Mouse (Mus musculus) cortical plate, adult 2 months (tissue): ENCODE results near the gene Snx33. TPM values are rescaled to one million over a fixed set of nuclear protein-coding genes. Genes with fewer than 3 reads are reported as not detected.

Experiments used
- H3K27ac ChIP-seq: fragments of 200-500 bp; 2 replicates; pipeline ENCODE4 v1.5.1; 2012; ENCODE audit warnings: low read length, control low read depth, inconsistent platforms; ENCODE audit not compliant: insufficient read depth
- H3K4me1 ChIP-seq: fragments of 200-500 bp; 2 replicates; pipeline ENCODE4 v1.6.1; 2011; ENCODE audit warnings: low read length; ENCODE audit not compliant: control insufficient read depth, insufficient read depth
- H3K4me3 ChIP-seq: fragments of 200-500 bp; 2 replicates; pipeline ENCODE4 v1.5.1; 2011; ENCODE audit warnings: mild to moderate bottlenecking, low read length, control low read depth; ENCODE audit not compliant: insufficient read depth
- CTCF ChIP-seq: fragments of 200-500 bp; IDR thresholded peaks from 2 replicates; pipeline ENCODE4 v1.5.1; 2011; ENCODE audit warnings: mild to moderate bottlenecking, control low read depth, low read length; ENCODE audit not compliant: insufficient read depth; ENCODE audit errors: extremely low read depth
- POLR2A ChIP-seq: fragments of 200-500 bp; IDR thresholded peaks from 2 replicates; pipeline ENCODE4 v1.6.1; 2011; ENCODE audit warnings: mild to moderate bottlenecking, low read length, control low read depth; ENCODE audit not compliant: insufficient read depth; ENCODE audit errors: extremely low read depth
- polyA plus RNA-seq: library from polyadenylated mRNA; depleted of rRNA; stranded (reverse); fragments of >200 nt; gene quantifications from 2 replicates; pipeline ENCODE4 v1.2.3, GENCODE M21; 2012

Gene Snx33
- polyA plus RNA-seq, 1 experiment: 7.4 TPM

DNA sequence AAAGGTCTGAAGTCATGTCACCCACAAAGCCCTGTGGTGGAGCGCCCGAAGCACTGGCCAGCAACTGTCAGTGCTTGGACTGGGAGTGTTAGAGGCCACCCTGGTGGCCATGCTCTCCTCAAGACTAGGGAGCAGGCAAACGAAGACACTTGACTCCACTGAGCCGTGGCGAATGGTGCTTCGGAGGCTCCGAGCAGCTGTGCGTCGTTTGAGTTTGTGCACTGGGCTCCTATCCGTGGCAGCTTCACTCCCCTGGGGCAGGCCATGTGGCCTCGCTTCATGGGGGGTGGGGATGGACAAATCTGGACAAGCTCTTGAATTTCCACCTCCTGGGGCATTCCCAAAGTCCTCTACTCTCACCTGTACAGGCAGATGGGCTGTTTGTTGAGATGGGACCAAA is 28.8 kb downstream of the Snx33 start:
- TF ChIP-seq POLR2A (no peak), CTCF (no peak)
- H3K4me1 ChIP-seq: no peaks in the 10 kb centered on the region; the same call in 1 of the 2 replicates
- no peak overlapping the region for H3K27ac ChIP-seq
- H3K4me3 ChIP-seq: no peak overlapping the region

DNA sequence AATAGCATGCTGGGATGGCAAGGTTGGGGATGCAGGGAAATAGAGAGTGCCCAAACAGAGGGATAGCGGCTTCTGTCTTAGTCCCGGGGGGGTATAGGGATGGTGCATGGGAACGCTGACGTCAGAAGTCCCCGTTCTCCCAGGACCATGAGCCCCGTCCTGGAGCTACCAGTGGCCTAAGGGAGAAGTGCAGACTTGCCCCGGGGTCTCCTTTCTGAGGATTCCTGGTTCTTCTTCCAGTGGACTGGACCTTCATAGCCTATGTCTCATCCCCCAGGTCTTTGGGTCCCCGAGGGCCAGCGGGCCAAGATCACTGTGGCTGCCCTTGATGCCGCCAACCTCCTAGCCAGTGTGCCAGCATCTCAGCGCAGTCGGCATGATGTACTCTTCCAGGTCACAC is 31.4 kb downstream of the Snx33 start:
- no peak overlapping the region for H3K4me3 ChIP-seq
- H3K4me1 ChIP-seq: no peaks in the 10 kb centered on the region; the same call in 1 of the 2 replicates
- H3K27ac ChIP-seq: no peak overlapping the region
- no peak for TF ChIP-seq POLR2A
- no peak for TF ChIP-seq CTCF

DNA sequence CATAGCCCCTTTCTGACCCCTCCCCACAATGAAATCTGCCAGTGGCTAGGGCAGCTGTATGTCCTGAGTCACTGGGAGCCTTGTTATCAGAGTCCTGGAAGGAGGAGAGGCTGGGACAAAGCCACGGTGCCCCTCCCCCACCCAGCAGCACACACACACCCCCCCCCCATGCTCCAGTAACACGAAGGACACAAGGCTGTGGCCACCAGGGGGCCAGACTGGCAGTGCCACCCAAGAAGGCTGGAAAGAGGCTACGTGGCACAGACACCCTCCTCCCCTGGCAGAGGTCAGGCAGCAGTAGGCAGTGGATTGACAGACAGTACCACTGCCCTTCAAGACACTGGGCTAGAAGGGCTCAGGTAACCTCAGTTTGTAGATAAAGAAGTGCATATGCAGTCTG is 34.2 kb downstream of the Snx33 start:
- Histone ChIP-seq H3K27ac (no peak overlapping the region), H3K4me3 (no peak overlapping the region), H3K4me1 (no peaks in the 10 kb centered on the region; the same call in none of the 2 replicates)
- no peak for TF ChIP-seq POLR2A
- 0 out of 2 replicates have a peak, but pooled peaks have one; percentile 26 for TF ChIP-seq CTCF

DNA sequence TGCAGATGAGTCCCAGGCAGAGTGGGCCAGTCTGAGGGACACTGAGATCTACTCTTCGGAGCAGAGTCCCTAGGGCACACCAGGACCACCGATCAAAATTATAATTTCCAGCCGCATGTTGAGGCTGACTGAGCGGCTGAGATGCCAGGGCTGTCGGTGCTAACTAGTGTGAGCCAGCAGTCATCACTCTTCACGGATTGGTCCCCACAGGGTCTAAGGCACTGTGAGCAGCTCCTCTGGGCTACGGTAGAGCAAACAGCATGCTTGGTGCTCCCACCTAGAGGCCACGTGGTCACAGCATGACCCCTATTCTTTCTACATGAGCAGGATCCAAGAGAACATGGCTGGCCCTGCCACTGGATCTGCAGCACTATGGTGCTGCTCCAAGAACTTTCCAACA is 34.9 kb downstream of the Snx33 start:
- Histone ChIP-seq H3K4me1 (no peaks in the 10 kb centered on the region; the same call in none of the 2 replicates), H3K27ac (no peak overlapping the region), H3K4me3 (no peak overlapping the region)
- TF ChIP-seq CTCF: no peak
- no peak for TF ChIP-seq POLR2A

DNA sequence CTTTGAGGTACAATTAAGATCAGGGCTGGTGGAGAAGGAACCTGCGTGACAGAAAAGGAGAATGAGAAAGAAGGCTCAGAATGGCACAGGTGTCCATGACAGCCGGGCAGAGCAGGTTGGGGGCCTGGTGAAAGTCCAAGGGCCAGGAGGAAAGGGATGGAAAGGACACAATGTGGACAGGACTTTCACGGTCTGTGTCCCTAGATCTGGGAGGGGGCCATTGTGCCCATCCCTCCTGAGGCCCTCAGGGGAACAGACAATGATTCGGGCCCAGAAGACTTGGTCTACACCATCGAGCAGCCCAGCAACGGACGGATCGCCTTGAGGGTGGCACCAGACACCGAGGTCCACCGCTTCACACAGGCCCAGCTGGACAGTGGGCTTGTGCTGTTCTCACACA is 36.1 kb downstream of the Snx33 start:
- no peak for TF ChIP-seq CTCF
- TF ChIP-seq POLR2A: no peak
- Histone ChIP-seq H3K4me1 (no peaks in the 10 kb centered on the region; the same call in none of the 2 replicates), H3K27ac (no peak overlapping the region), H3K4me3 (no peak overlapping the region)

DNA sequence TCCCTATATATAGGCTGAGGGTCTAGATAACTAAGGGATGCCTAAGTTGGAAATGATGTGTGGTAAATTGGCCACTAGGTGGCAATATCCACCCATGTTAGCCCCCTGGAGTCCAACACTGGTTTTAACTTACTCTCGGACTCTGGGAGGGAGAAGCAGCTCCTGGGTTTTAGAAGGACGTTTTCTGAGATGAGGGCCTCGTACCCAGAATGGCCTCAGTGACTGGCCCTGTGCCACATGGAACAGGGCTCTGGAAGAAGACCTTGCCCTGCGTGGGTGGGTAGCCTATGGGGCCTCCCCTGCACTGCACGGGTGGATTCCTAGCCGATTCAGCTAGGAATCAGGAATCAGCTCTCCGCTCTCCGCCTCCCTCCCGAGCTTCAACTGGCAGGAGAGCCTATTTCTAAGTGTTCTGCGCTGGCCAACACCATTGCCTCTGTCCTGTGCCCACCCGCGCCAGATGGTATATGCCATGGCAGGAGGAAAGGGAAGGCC is 36.6 kb downstream of the Snx33 start:
- TF ChIP-seq POLR2A: no peak
- peak; percentile 81 for TF ChIP-seq CTCF
- Histone ChIP-seq H3K4me3 (0 out of 2 replicates have a peak overlapping the region, but pooled peaks have one; percentile 10), H3K27ac (no peak overlapping the region)

DNA sequence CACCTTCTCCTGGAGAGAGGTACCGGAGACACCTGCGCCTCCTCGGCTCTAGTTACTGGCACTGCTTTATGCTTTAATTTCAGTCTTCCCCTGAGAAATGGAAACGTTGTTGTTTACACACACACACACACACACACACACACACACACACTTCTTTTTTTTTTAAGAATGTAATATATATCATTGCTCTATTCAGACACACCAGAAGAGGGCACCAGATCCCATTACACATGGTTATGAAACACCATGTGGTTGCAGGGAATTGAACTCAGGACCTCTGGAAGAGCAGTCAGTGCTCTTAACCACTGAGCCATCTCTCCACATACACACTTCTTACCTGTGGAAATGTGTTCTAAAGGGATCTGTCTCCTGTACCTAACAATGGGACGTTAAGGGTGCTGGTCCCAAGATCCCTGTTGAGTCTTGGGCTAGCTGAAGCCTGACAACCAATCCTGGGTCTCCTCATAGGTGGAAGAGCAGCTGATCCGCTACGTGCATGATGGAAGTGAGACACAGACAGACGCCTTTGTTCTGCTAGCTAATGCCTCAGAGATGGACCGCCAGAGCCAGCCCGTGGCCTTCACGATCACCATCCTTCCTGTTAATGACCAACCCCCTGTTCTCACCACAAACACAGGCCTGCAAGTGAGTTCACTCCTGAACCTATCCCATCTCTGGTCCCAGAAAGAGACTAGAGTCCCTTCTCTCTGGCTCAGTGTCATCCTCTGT is 37.5 kb downstream of the Snx33 start:
- Histone ChIP-seq H3K4me1 (no peaks in the 10 kb centered on the region; the same call in none of the 2 replicates), H3K4me3 (no peak overlapping the region), H3K27ac (no peak overlapping the region)
- TF ChIP-seq POLR2A (no peak), CTCF (0 out of 2 replicates have a peak, but pooled peaks have one; percentile 3)

More for the DNA sequence above, 36.6 kb downstream of the Snx33 start:
- no peaks in the 10 kb centered on the region; the same call in none of the 2 replicates for H3K4me1 ChIP-seq

DNA sequence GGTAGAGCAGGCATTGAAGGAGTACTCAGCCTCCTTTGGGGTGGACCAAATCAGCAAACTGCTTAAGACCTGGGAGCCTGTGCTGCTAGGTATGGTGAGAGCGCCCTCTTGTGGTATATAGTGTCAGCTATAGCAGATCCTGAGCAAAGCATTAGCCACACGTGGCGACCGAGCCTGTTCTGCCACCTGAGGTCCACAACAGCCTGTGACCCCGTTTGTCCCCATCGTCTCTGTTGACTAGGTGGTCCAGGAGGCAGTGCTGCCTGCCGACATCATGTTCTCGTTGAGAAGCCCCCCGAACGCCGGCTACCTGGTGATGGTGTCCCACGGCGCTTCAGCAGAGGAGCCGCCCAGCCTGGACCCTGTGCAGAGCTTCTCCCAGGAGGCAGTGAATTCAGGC is 38.4 kb downstream of the Snx33 start:
- no peak overlapping the region for H3K4me3 ChIP-seq
- no peaks in the 10 kb centered on the region; the same call in 1 of the 2 replicates for H3K4me1 ChIP-seq
- H3K27ac ChIP-seq: no peak overlapping the region
- TF ChIP-seq POLR2A (no peak), CTCF (peak; percentile 94)

DNA sequence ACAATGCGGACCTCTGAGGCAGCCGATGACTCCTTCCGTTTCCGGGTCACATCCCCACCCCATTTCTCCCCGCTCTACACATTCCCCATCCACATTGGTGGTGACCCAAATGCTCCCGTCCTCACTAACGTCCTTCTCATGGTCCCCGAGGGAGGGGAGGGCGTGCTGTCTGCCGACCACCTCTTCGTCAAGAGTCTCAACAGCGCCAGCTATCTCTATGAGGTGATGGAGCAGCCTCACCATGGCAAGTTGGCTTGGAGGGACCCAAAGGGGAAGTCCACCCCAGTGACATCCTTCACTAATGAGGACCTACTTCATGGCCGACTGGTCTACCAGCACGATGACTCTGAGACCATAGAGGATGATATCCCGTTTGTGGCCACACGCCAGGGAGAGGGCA is 40.6 kb downstream of the Snx33 start:
- TF ChIP-seq POLR2A: no peak
- TF ChIP-seq CTCF: no peak
- H3K4me3 ChIP-seq: no peak overlapping the region
- H3K4me1 ChIP-seq: peaks cover 5% of the 10 kb centered on the region
- H3K27ac ChIP-seq: no peak overlapping the region

DNA sequence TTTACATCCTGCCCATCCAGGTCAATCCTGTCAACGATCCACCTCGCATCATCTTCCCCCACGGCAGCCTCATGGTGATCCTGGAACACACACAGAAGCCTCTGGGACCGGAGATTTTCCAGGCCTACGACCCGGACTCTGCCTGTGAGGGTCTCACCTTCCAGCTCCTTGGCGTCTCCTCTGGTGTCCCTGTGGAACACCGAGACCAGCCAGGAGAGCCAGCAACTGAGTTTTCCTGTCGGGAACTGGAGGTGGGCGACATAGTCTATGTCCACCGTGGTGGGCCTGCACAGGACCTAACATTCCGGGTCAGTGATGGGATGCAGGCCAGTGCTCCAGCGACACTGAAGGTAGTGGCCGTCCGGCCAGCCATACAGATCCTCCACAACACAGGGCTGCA is 41.6 kb downstream of the Snx33 start:
- TF ChIP-seq POLR2A (no peak), CTCF (no peak)
- Histone ChIP-seq H3K4me3 (no peak overlapping the region), H3K4me1 (peaks cover 5% of the 10 kb centered on the region), H3K27ac (no peak overlapping the region)
